Mouse (Mus musculus) adrenal gland, adult (tissue): ENCODE data around the gene Ctnnd2.

Experiments
- DNase-seq, 2 experiments: peaks; one replicate each; pipeline ENCODE4 v3.0.0; 2022 to 2023; ENCODE audit warnings: low spot score in 1 of 2; ENCODE audit not compliant: inconsistent age in 2 of 2

The Ctnnd2 gene

DNA sequence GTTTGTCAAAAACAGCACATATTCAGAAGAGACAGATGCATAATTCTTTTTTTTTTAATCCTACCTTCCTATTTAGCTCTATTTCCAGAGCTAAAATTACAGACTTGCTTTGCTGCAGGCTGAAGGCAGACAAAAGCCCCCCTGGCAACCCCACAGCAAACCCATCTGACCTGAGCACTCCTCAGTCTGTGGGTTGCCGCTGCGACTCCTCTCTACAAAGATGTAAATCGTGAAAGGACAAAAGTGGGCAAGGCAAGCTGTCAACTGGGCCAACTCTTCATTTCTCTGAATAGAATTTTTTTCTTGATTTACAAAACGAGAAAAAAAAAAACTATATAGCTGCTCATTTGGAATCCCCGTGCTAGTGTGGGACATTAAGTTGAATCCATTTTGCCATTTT is 879.1 kb downstream of the Ctnnd2 start:
- no peak for DNase-seq

DNA sequence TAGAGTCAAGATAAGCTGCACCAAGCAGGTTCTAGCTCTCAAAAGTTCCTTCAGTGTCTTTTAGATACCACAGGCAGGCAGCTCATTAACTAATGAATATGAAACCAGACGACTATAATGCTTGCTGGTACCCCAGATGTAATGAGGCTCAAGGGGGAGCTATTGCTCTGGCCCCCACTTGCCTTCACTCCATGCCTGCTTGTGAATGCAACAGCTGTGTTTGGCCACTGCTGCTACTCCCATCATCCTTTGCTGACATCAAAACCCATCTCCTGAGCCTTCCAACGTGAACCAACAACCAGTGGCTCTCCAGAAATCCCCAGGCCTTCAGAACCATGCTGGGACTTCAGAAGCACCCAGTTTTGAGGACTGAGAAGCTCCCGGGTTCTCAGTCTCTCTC is 883.8 kb downstream of the Ctnnd2 start:
- DNase-seq = no peak

DNA sequence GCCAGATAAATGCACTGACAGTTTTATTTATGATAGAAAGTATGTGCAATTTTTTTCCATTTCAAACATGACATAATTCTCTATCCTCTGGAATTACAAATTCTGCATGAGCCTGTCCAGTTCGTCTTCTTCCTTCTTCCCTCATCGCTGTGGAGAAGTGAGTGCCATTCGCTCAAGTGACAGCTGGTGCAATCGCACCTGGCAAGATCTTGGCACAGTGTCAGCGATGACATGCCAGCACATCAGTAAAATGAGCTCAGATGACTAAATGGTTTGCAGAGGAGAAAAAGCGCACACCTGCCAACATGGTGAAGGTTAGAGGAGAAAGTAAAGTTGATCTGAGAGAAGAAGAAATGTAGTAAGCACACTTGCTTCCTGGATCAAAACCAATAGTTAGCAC is 885.9 kb downstream of the Ctnnd2 start:
- no peak for DNase-seq

GRCm38 (mm10) chr15:31063734-31064133 is 891.3 kb downstream of the Ctnnd2 start:
- no peak for DNase-seq

- DNase-seq = peak in 1 of 2 experiments; percentile 12
Measured at GRCm38 (mm10) chr15:31068127-31068526, 895.7 kb downstream of the Ctnnd2 start.

DNA sequence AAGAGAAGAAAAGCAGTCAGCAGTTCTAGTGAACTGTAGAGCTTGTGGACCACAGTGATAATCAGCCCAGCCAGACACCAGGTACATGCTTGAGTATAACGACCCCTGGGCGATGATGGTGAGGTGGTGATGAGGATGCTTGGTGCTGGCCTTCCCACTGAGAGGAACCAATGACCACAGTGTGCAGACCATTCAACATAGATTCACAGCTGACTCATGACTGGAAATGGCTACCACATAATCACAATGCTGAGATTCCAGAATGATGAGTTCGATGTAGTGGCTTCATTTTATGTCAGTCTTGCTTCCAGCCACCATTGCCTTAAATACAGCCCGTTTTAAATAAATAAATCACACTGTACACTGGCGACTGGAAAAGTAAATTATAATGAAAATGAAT is 897.9 kb downstream of the Ctnnd2 start:
- no peak for DNase-seq
